Mouse (Mus musculus) monocyte, adult 5-6 weeks (primary cell): ENCODE results near the gene Dock9. TPM values are rescaled to one million over a fixed set of nuclear protein-coding genes. Genes with fewer than 3 reads are reported as not detected.

ENCODE experiments used
- ATAC-seq: fragments of 153-309, 156-312 bp; replicated peaks from 2 replicates; pipeline ENCODE4 v1.8.0; 2017; ENCODE audit warnings: mild to moderate bottlenecking; ENCODE audit not compliant: low TSS enrichment, insufficient number of reproducible peaks, severe bottlenecking, poor library complexity, low FRiP score
- total RNA-seq: library from RNA; stranded (forward); fragments of 200-1000, 200-491, 200-594 nt; gene quantifications from 3 replicates; pipeline ENCODE4 v1.2.3, GENCODE M21; 2017

Gene Dock9
- total RNA-seq, 1 experiment from 2014 or later: 3.1 TPM

- ATAC-seq: no peak
Observed at GRCm38 (mm10) chr14:121796571-121797456, 823 bp downstream of the Dock9 start.

DNA sequence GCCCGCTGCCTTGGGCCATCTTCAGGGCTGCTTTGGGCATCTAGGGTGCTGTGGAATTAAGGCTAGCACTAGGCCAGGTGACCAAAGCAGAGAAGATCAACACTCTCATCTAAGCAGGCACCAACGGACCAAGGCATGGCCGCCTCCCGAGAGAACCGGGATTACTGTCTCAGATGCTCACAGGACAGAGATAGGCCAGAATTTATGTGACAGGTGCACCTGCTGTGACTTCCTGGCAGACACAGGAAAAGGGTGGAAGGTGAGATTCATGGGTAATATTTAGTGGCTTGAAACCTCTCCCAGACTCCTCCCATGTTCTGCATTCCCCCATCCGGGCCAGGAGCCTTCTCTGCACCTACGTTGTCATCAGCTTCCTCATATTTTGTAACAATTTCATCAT is 2.1 kb downstream of the Dock9 start:
- no peak for ATAC-seq

DNA sequence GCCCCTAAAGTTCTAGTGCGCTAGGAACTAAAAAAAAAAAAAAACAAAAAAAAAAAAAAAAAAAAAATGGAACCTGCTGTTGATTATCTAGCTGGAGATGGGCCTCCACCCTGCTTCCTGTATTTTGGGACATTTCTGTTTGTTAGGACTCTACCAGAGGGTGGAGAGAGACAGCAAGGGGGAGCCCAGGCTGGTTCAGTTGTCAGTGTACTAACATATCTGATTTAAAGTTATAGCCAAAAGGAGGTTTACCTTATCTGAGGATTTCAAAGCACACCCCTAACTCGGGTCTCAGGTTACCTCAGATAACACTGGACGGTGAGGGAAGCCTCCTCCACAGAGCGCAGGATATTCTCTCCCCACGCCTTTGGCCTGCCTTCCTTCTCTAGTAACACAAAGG is 4.0 kb downstream of the Dock9 start:
- no peak for ATAC-seq

GRCm38 (mm10) chr14:121791935-121792334 is 5.7 kb downstream of the Dock9 start:
- ATAC-seq: no peak

GRCm38 (mm10) chr14:121791112-121791511 is 6.5 kb downstream of the Dock9 start:
- no peak for ATAC-seq

- no peak for ATAC-seq
Observed at GRCm38 (mm10) chr14:121789273-121789672, 8.4 kb downstream of the Dock9 start.

GRCm38 (mm10) chr14:121788451-121788850 is 9.2 kb downstream of the Dock9 start:
- no peak for ATAC-seq

GRCm38 (mm10) chr14:121787430-121787829 is 10.2 kb downstream of the Dock9 start:
- no peak for ATAC-seq

- ATAC-seq: no peak
Observed at GRCm38 (mm10) chr14:121786900-121787299, 10.7 kb downstream of the Dock9 start.

GRCm38 (mm10) chr14:121785394-121785793 is 12.2 kb downstream of the Dock9 start:
- no peak for ATAC-seq

GRCm38 (mm10) chr14:121780942-121781531 is 16.6 kb downstream of the Dock9 start:
- no peak for ATAC-seq

DNA sequence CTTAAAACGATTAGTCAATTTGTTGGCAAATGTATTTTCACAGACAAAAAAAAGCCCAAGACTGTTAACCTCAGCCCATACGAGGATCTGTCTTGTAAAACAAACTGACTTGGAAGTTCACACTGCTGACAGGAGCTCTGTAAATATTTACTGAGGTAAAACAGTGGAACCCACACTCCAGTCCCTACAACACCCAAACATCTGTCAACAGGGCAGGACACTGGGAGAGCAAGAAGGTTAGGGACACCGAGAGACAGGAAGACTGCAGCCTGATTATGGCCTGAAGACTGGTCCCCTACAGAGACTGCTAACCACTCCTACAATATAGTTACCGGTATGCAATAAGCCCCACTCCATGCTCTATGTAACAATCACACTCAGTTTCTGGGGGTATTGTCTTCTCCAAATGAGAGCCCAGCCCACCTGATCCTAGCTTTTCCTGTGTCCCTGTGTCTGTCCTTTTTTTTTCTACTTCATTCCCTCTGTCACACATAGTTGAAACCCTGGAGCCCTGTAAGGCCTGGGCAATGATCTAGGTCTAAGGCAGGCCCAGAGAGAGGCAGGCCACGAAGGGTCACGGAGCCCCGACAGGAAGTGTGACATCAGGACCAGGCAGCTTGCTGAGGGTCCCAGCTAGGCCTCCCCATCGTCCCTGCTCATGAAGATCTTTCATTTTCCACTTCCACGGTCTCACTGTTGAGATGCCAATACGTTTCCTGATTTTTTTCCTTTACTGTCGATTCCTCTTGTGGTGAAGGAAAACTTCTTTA is 17.3 kb downstream of the Dock9 start:
- no peak for ATAC-seq

DNA sequence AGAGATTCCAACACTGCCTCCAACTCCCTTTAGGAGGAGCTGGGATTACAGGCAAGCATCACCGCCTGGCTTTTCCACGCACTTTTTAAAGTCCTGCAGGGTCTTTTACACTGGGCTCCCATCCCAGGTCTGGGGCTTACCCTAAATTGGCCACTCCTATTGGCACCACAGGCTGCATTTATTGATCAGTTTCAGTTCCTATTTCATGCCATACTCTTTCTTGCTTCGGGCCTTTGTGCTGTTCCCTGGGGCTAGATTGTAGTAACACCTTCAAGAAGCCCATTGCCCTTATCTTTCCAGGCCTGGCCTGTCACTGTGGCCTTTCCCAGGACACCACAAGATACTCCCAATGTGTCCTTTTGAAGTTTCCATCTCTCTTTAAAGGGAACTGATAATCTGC is 18.0 kb downstream of the Dock9 start:
- ATAC-seq: no peak

GRCm38 (mm10) chr14:121777279-121777831 is 20.3 kb downstream of the Dock9 start:
- no peak for ATAC-seq

- ATAC-seq: no peak
Observed at GRCm38 (mm10) chr14:121776749-121777148, 20.9 kb downstream of the Dock9 start.

DNA sequence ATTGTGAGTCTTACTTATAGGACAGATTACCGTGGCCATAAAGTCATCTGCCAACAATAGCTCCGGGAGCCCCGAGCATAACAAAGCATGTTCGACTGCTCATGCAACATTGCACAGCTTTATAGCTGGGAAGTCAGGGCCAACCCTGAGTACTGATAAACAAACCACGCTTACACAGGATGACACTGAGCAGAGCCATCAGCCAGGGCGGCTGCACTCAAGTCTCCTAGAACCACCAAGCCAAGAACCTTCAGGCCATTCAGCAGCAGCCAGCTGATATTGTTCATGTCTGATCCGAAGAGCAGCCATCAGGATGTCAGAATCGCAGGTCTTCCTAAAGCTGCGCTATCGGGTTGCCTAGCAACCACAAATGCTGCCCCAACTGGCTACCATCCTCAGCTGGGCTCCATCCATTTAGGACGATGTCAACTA is 35.6 kb downstream of the Dock9 start:
- ATAC-seq: no peak

DNA sequence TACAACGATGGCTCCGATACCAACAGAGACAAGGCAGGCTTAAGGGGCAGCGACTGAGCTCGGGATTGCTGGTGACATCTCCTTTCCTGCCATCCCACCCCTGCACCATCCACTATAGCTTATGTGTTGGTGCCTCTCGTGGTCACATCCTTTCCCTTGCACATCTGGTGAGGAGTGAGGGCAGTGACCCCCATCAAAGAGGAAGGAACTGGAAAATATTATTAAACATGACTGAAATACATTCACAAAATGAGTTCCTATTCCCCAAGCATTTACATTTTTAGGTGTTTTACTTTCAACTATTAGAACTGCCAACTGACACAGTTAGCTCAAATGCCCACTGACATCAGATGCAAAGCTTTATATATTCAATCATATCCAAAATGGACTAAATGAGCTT is 37.2 kb downstream of the Dock9 start:
- ATAC-seq: no peak

GRCm38 (mm10) chr14:121754110-121754509 is 43.5 kb downstream of the Dock9 start:
- no peak for ATAC-seq
